Mouse (Mus musculus) erythroblast, embryonic 14.5 days (primary cell): ENCODE results near the gene Fyb.

Experiments
- GATA1 ChIP-seq: IDR thresholded peaks from 2 replicates; pipeline ENCODE4 v1.6.1; 2012; ENCODE audit warnings: low read length, inconsistent platforms, mixed read lengths
- TAL1 ChIP-seq: IDR thresholded peaks from 3 replicates; pipeline ENCODE4 v1.6.1; 2012; ENCODE audit warnings: low read length, inconsistent platforms, mixed read lengths

- no peak for TF ChIP-seq GATA1
- TF ChIP-seq TAL1 = no peak
Measured at GRCm38 (mm10) chr15:6707551-6707935, 184.9 kb downstream of the Fyb start.
